Mouse (Mus musculus): Measurements from ENCODE around the gene Nudt12.

Gene Nudt12

DNA sequence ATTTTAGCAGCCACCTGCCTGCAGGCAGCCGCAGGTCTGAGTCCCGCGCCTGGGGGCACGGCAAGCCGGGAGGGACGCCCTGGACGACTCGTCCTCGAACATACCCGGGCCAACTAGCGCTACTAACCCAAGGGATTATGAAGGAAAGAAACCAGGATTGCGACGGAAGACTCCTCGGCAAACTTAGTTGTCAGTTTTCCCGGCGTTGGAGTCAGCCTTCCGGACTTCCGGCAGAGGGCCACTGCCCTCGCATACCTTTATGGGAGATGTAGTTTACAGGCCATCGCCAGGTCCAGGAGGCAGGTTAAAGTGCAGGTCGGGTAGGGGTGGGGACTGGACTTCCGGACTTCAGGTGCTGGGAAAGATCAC, at the start of gene Nudt12:
Gene Nudt12, minus strand, starts transcription at position 282 of the 369 bp plus-strand sequence.
- DNase-seq (ENCODE audit: low read depth in 2 of 2, low spot score in 2 of 2), result peak; percentile 11 to 28

DNA sequence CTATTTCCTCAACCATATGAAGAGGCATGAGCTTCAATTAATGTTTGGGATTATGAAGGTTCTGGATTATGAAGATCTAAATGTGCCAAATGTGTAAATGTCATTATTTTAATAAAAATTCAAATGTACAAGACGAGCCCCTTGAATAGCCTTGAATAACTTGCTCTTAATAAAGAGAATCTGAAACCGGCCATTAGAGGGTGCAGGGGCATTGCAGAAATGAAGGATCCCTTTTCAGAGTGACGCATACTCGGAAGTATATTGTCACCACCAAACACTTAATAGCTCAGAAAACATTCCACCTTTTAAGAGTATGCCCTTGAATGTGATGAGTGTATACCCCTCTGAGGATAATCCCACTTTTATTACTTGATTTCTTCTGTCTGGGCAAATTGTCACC, 40.1 kb upstream of the Nudt12 start:
- DNase-seq (ENCODE audit: low read depth in 2 of 2, low spot score in 2 of 2), result no peak

DNA sequence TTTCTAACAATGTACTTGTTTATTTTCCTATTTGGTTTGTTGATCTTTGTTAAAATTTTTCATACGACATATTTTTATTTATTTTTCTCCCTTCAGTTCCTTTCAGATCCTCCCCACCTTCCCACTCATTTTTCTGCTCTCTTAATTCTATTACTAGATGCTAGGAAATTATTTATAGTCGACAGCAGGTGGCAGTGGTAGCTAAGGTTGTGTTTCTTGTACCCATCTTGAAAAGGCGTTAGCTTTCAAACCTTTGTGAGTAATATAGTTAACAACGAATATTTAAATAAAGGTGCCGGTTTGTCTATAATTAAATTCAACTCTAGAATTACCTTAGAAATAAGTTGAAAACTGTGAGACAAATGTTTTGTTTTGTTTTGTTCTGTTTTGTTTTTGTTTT, 26.6 kb upstream of the Nudt12 start:
- no peak for DNase-seq (ENCODE audit: low read depth in 2 of 2, low spot score in 2 of 2)

DNA sequence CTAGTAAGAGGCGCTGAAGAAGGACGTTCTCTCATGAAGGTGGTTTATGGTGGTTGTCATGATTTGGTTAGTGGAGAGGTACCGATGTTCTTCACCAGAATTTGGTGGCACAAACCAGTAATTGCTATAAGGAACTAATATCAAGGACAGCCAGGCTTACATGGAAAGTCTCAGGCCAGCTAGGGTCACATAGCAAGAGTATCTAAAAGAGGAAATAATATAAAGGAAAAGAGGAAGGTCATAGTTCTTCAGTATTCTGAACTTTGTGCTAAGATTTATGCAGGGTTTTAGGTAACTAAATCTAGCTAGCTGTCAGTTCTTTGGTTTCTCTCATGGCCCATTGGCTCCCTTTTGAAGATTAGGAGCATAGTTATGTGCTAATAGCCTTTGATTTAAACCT, 20.3 kb upstream of the Nudt12 start:
- DNase-seq (ENCODE audit: low read depth in 2 of 2, low spot score in 2 of 2), result no peak

DNA sequence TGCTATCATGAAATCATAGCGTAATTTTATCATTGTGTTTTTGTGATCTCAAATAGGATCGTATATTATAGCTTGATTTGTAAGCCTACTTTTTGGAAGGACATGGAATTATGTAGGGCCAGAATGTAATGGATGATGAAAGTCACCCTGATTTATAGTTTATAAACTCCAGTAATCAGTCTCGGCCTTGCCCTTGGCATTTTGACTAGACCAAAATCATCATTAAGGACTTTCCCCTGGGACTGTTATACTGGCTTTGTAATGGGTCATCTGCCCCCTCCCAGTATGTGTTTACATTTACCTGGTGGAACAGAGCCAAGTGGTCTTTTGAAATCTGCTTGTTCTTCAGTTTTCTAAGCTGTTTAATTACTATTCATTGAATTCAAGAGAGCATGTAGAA, 13.2 kb upstream of the Nudt12 start:
- no peak for DNase-seq (ENCODE audit: low read depth in 2 of 2, low spot score in 2 of 2)

DNA sequence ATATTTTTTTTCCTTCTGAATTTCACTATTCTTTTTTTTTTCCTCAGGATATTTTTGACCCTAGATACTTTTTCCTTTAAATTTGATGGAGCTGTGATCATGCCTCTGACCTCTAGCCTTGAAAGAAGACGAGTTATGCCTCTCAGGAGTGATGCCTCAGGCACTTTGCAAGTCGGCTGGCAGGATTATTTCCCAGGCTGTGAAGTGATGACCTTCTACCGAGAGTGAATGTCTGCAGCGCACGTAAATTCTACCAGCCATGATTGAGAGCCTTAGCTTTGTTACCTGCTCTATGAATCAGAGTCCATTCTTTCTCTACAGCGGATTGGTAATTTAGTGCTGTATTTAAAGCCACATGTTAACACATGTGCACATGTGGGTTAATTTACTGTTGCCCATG, 11.3 kb upstream of the Nudt12 start:
- DNase-seq (ENCODE audit: low read depth in 2 of 2, low spot score in 2 of 2), result no peak

DNA sequence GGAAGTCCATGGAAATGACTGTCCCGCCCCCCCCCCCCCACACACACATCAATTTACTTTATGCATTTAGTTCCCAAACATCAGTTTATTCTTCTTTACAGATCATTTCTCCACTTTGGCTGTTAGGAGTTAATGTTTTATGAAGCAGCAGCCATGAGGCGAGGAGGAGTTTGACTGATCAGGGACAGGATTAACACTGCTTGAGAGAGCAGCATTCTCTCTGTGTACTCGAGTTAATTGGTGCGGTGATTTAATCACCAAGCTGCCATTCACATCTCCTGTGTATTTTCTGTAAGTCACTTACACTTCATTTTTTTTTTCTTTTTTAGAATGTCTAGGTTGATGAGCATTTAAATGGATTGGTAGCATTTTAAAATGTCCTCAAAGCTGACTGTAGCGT, 10.8 kb upstream of the Nudt12 start:
- DNase-seq (ENCODE audit: low read depth in 2 of 2, low spot score in 2 of 2), result no peak

DNA sequence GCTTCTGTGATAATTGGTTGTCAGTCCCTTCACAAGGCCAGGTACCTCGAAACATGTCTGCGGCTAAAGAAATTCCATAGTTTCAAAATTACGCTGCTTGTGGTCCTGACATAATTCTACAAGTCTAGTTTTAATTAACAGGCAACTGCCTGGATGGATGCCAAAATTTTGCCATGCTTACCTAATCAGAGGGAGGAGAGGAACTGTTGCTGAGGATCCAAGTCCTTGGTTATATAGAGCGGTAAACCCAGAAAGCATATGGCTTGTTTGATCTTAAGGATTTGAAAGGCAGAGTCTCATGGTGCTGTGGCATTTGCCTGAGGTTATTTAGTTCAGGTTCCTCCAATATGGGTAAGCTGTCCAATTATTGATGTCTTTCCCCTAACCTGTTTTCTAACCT, 5.5 kb upstream of the Nudt12 start:
- no peak for DNase-seq (ENCODE audit: low read depth in 2 of 2, low spot score in 2 of 2)

DNA sequence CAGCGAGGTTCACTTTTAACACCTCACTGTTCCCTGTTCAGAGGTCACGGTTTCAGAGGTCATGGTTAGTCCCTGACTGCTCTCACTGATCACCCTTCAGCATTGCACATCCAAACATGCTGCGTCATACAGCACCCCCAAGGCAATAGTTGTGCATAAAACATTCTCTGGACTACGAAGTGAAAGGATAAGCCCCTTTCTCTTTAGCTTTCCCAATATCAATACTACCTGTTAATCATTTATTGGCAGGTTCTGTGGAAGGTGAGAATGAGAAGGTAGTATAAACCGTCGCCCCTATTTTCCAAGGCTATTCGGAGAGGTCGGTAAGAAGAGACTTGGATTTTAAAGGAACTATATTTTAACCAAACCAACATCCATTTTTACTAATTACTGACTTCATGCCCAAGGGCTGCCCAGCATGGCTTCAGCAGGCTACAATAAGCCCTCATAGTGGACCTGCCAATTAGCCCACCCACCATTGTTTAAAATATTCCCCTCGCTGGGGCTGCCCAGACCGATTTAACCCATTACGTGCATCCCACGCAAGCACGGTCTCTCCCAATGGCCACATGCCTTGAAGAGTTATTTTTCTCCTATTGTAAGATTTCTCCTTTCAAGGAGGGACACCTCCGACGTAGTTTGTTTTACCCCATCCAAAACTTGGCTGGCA, 616 bp downstream of the Nudt12 start:
- no peak for DNase-seq (ENCODE audit: low read depth in 2 of 2, low spot score in 2 of 2)

DNA sequence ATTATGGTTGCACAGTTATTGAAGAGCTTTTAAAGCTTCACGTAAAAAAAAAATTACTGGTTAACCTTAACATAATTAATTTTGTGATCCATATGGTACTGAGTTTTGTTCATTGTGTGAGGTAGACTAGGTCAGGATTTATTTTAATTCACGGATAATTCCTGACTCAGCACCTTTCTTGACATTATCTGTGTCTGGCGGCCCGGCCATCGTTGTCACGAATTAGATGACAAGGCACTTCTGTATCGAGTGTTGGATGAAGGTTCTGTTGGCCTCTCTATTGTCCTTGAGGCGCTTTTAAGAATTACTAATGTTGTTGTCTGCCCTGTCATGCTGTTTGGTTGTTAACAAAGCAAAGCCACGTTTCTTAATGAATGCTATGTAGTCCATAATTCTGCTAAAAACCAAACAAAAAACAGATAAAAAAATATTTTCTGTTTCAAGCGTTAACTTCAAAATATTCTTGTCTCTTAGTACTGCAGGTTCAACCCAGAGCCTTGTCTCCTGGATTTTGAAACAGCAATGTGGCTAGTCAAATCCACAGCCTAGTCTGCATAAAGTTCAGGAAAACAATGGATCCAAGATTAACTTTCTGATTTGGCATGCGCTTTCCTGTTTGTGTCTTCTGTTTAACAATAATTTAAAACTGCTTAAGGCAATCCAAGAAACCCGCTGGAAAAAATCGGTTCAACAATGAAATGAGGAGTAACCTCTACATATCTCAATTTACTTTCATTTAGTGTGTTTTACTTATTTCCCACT, 1.4 kb downstream of the Nudt12 start:
- no peak for DNase-seq (ENCODE audit: low read depth in 2 of 2, low spot score in 2 of 2)

DNA sequence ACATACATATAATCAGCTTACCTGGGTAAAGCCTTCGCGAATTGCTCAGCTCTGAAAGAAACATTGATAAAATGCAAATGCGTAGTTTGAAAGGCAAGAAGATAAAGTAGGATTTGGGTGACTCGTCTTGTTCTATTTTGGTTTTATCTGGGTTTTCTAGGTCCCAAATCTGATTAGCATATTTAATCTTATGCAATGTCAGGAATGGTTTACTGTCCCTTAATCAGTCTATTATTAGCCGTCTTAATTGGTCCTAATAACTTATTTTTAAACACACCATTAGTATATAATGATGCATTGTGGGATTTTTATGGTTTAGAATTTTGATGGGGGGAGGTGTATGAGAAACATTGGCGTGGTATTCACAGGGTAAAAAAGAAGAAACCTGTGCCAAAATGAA, 21.9 kb downstream of the Nudt12 start, which contains the start of gene Pdzph1:
Gene Pdzph1, minus strand, starts transcription at position 101 of the 400 bp plus-strand sequence.
- DNase-seq (ENCODE audit: low read depth in 2 of 2, low spot score in 2 of 2), result no peak

DNA sequence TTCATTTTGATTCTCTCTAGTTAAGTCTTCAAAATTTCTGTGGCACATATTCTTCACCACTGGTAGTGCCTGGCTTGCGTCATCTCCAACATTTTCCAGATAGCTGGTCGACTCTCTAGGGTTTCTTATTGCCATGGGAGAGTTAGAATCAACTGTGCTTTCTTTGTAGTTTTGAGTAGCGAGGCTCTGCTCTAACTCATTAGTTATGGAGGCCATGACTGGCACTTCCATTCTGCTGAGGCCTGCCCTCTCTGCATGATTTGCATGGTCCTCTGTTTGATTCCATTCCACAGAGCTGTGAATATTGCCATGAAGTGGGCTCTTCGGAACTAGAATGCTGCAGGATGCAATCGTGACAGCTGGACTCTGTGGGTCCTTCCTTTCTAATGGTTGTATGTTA, 39.9 kb downstream of the Nudt12 start:
- no peak for DNase-seq (ENCODE audit: low read depth in 2 of 2, low spot score in 2 of 2)

DNA sequence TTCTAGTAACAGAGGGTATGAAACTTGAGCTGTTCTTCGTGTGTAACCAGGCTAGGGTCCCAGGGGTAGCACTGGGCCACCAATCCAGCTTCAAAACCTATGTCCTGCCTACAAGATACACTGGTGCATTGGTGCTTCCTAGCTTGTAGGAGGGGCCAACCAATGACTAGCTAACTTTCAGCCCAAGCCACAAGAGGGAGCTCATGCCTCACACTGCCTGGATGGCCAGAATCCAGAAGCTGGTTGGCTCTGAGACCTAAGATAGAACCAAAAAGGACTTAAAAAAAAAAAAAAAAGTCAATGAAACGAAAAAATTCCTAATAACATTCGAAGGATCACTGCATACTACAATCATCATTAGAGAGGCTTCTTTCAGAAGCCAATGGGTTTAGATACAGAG, 53.3 kb downstream of the Nudt12 start:
- no peak for DNase-seq (ENCODE audit: low read depth in 2 of 2, low spot score in 2 of 2)

DNA sequence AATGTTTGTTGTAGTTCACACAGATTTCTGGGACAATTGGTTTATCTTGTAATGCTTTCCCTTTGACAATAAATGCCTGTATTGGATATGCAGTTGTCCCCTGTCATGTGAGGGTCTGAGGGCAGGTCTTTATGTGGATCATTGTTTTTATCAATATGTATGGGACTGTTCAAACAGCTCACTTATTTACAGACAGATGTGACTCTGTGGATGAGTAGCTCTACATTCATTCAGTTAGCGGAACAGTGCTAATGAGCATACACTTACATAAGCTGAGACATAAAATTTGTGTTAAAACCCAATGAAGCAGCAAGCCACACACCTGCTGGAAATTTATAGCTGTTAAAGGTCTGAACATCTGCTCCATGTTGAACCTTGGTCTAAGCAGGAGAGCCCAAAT, 56.1 kb downstream of the Nudt12 start:
- no peak for DNase-seq (ENCODE audit: low read depth in 2 of 2, low spot score in 2 of 2)
